Mouse (Mus musculus) brain, embryonic 14.5 days (tissue): ENCODE measurements at regions not wholly inside any gene's neighbourhood (a gene's known extent, or its start where the extent isn't known, plus 50 kb on each side); places are given as distances from the start of the nearest gene placed in this dataset.

Source experiments
- CTCF ChIP-seq: fragments of 200-500 bp; IDR thresholded peaks from 2 replicates; pipeline ENCODE4 v1.5.1; 2012; ENCODE audit warnings: inconsistent platforms, mild to moderate bottlenecking, moderate library complexity, borderline replicate concordance; ENCODE audit not compliant: insufficient read depth, insufficient read length; ENCODE audit errors: extremely low read depth
- POLR2A ChIP-seq: fragments of 200-500 bp; IDR thresholded peaks from 2 replicates; pipeline ENCODE4 v1.6.1; 2012; ENCODE audit warnings: mild to moderate bottlenecking, inconsistent platforms, borderline replicate concordance; ENCODE audit not compliant: poor library complexity, insufficient read depth, insufficient read length, severe bottlenecking; ENCODE audit errors: extremely low read depth

GRCm38 (mm10) chr10:95090035-95090434, 145.4 kb upstream of the Plxnc1 start:
- TF ChIP-seq CTCF (no peak), POLR2A (no peak)
